Mouse (Mus musculus) cerebellum, adult 9-11 months (tissue): Measurements from ENCODE around the gene Icam5.

ENCODE experiments used
- DNase-seq: peaks from one replicate; pipeline ENCODE4 v3.0.0; 2022

Gene Icam5

GRCm38 (mm10) chr9:21014691-21015570, 16.9 kb upstream of the Icam5 start:
- DNase-seq, result no peak

- DNase-seq, result no peak
Observed at GRCm38 (mm10) chr9:21015571-21016130, 16.2 kb upstream of the Icam5 start, which contains the start of gene Icam1. TSS of gene Icam1 (plus strand) at chr9:21015985.

DNA sequence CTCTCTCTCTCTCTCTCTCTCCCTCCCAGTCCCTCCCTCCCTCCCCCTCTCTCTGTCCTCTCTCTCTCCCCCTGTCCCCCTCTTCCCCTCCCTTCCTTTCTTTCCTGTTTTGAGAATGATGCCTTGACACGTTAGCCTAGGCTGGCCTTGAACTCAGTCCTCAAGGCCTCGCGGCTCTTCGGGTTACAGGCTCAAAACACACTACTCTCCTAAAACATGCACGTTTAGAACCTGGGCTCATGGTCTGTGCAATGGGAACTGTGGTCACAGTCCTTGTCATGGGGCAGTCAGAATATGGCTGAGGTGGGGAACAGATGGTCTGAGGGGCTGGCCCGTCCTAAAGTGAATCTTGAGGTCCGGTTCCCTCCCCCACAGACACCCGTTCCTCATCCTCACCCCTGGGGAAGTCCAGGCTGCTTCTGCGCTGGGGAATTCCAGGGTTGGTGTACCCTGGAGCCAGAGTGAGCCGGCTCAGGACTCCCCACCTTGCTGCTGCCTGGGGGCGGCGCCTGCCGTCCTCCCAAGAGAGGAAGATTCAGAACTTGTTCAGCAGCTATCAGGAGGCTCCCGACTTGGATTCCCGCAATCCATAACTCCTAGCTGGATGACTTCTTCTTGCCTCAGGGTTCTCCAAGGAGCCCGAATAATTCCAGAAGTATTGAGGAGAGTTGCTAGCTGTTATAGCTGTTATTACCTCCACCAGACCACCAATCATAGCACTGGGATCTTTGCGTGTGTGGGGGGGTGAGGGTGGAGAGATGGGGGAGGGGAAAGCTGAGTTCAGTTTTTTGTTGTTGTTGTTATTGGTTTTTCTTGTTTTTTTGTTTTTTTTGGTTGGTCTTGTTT, 15.3 kb upstream of the Icam5 start:
- DNase-seq, result no peak

GRCm38 (mm10) chr9:21017177-21017575, 14.7 kb upstream of the Icam5 start:
- no peak for DNase-seq

GRCm38 (mm10) chr9:21018600-21018999, 13.3 kb upstream of the Icam5 start:
- no peak for DNase-seq

DNA sequence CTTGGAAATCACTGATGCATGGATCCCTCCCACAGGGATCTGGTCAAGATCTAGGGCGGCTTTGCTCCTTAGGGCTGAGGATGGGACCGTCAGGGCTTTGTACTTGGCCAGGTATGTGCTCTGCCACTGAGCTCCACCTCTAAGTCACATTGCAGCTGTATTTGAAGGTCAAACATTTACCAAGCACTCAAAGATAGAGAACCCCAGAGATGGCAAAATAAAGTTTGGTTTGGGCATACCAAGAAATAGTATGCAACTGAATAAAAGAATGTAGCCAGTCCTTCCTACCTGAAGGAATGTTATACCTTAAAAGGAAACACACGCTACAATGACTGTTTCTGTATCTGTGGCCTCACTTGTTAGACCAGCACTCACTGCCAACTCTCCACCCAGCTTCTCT, 10.5 kb upstream of the Icam5 start:
- DNase-seq, result no peak

DNA sequence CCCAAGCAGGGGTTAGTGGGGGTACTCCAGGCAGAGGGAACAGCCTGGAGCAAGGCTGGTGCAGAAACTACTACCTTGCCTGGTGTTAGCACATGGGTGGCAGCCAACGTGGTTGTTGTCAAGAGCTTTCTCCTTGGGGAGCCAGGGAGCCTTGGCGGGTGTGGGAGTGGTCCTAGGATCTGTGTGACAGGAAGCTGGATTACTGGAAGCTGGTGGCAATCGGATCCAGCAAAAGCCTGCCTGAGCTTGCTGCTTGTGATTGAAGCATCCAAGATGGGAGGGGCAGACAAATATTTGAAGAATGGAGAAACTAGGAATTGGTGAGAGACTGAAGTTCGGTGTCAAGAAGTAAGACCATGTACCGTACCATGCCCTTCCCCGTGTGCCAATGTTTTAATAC, 9.6 kb upstream of the Icam5 start:
- DNase-seq, result no peak

DNA sequence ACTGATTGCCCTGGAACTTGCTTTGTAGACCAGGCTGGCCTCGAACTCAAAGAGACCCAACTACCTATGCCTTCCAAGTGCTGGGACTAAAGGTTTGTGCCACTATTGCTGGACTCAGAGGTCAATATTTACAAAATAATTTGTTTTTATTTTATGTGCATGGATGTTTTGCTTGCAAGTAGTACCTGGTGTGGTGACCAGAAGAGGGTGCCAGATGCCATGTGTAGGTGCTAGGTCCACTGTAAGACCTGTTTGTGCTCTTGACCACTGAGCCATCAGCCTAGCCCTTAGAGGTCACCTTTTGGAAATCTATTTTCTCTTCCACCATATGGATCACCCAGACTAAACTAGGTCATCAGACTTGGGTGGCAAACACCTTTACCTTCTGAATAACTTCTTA, 9.1 kb upstream of the Icam5 start:
- DNase-seq, result no peak

DNA sequence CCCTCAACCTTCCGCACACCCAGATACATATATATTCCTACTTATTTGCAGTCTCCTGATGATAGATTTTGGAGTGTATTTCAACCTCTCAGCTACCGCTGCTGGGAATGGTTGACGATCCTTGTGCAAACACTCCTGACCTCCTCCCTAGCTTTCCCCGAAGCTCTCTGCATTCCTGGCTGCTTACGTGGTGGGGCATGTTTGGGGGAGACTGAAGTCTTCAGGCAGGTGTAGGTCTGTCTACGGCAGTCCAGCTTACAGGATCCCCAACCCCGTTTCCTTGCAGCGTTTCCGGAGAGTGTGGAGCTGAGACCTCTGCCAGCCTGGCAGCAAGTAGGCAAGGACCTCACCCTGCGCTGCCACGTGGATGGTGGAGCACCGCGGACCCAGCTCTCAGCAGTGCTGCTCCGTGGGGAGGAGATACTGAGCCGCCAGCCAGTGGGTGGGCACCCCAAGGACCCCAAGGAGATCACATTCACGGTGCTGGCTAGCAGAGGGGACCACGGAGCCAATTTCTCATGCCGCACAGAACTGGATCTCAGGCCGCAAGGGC, 6.5 kb upstream of the Icam5 start:
- DNase-seq, result no peak

GRCm38 (mm10) chr9:21026849-21027248, 5.0 kb upstream of the Icam5 start:
- no peak for DNase-seq

GRCm38 (mm10) chr9:21027774-21028290, 4.0 kb upstream of the Icam5 start:
- DNase-seq, result no peak

DNA sequence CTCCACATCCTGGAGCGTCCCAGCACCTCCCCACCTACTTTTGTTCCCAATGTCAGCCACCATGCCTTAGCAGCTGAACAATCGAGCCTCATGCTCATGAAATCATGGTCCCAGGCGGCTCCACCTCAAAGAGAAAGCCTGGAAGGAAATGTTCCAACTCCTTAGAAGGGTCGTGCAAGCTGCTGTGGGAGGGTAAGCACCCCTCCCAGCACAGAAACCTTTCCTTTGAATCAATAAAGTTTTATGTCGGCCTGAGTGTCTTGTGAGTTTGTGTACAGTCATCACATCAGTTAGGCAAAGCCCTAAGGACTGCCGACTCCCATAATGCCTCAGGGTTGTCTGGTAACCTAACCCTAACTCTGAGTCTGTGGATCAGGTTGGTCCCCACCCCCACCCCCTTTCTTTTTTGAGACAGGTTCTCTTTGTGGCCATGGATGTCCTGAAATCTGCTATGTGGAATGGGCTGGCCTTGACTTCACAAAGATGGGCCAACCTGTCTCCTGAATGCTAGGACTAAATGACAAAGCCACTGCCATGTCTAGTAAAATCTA, 3.2 kb upstream of the Icam5 start:
- no peak for DNase-seq

DNA sequence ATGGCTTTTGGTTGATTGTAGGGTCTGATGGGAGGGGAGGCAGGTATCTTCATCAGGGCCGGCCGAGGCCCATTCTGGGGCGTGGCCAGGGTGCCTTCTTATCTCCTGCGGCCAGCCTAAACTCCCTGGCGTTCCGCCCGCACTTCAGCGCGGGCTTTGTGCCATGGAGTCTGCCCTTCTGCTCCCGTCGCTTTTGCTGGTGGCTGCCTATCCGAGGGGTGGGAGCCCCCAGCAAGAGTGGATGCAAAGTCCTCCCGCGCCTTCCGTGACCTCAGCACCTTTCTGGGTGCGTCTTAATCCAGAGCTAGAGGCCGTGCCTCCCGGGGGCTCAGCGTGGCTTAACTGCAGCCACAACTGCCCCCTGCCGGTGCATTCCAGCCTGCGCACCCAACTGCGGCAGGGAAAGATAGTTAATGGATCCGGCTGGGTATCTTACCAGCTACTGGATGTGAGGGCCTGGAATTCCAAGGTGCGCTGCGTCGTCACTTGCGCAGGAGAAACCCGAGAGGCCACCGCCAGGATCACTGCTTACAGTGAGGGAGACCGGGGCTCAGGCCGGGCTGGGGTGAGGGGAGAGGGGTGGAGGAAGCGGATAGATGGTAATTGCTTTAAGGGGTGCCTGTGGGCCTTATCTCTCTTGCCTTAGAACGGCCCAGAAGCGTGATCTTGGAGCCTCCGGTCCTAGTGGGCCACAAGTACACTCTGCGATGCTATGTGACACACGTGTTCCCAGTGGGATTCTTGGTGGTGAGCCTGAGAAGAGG, 2.4 kb upstream of the Icam5 start, which contains the start of gene Icam4:
Icam4 (plus strand) TSS at position 83 of the 764 bp plus-strand sequence.
- DNase-seq, result peak; percentile 45

- DNase-seq, result no peak
Observed at GRCm38 (mm10) chr9:21030055-21030600, 1.7 kb upstream of the Icam5 start.

DNA sequence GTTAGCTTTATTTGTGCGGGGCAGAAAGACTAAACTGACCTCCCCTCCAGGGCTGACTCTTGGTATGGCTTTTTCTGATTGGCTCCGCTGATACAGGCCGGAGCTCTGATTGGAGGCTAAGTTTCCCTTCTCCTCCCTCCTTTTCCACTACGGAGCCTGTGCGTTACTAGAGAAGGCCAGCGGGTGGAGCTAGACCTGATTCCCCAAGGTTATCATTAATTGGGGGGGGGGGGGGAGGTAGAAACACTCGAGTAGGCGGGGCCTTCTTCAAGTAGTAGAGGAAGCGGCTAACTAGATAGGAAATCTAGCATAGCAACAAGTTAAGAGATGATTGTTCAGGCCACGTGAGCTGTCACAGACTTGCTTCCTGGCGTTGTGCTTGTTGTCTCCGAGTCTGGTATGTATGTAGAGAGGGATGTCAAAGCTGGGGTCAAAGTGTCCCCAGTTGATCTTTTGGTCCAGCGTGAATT, 1.1 kb upstream of the Icam5 start:
- DNase-seq, result peak; percentile 79

- DNase-seq, result no peak
Observed at GRCm38 (mm10) chr9:21031251-21031895, 500 bp upstream of the Icam5 start.

GRCm38 (mm10) chr9:21032491-21032890, 618 bp downstream of the Icam5 start:
- no peak for DNase-seq

DNA sequence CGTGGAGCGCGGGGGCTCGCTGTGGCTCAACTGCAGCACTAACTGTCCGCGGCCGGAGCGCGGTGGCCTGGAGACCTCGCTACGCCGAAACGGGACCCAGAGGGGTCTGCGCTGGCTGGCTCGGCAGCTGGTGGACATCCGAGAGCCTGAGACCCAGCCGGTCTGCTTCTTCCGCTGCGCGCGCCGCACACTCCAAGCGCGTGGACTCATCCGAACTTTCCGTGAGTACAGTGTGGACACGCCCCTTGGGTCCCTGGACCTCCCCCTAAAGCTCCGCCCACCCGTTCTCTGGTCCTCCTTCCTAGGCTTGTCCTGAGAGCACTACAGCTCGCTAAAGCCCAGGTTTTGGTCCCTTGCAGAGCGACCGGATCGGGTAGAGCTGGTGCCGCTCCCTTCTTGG, 1.3 kb downstream of the Icam5 start:
- DNase-seq, result peak; percentile 40

DNA sequence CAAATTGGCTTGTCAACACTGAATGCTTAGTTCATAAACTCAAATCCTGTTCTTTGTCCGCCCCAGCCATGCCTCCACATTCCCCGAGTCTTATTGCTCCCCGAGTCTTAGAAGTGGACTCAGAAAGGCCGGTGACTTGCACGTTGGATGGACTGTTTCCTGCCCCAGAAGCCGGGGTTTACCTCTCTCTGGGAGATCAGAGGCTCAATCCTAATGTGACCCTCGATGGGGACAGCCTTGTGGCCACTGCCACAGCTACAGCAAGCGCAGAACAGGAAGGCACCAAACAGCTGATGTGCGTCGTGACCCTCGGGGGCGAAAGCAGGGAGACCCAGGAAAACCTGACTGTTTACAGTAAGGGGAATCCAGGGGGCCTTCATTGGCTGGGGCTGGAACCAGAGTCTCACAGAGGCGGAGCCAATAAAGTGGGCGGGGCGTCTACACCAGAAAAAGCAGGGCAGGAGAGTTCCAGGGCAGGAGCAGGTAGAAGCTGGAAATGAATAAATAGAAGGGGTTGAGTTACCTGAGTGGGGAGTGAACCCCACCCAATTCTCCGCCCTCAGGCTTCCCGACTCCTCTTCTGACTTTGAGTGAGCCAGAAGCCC, 2.7 kb downstream of the Icam5 start:
- DNase-seq, result no peak

DNA sequence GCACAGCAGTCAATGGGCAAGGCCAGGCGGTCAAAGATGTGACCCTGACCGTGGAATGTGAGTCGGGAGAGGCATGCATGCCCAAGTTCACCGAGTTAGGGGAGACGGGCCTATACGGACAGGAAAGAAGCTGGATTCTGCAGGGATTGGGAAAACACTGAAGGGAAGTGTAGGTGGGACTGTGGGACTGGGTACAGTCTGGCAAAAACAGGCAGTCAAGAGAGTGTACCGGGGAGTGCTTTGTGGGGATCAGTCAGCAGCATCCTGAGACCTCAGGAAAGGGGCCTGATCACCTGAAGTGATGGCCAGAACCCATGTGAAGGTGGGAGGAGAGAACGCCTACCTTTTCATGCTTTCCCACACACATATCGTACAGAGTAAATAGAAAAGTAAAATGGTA, 3.7 kb downstream of the Icam5 start:
- no peak for DNase-seq
